Mouse (Mus musculus) mature B cell (primary cell): ENCODE results near the gene Cadps.

Experiments
- in situ Hi-C: fragments of 300-500 bp; cut with MboI; formaldehyde crosslinking; loops from 2 replicates; pipeline ENCODE4 v1.14.3; 2019

Cadps gene

DNA sequence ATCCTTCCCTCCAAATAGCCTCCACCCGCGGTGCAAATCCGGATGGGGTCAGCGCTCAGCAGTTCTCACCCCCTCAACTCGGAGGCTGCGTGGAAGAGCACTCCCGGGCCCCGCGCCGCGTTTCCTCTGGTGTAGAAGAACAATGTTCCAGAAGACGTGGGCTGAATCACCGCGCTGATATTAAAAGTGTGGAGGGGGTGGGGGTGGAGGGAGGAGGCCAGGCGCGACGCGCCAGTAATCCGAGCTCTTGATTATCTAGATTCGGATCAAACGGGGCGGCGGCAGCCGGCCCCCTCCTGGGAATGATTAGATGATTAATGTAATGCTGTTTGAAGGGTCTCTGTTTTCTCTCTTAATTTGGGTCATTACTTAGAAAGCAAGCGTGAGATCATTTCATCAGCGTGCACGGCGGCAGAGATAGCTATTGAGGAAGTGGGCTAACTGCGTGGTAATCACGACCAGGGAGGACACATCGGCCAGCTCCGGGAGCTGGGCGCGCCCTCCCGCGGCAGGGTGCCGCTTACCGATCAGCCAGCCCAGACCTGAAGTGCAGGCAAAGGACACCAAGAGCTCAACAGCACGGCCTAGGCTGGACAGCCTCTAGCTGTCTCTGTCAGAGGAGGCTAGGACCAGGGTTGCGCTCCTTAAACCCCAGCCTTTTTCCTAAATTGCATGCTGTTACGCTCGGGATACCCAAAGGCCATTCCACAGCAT, 481.6 kb downstream of the Cadps start:
- in situ Hi-C loops = no loop called here

DNA sequence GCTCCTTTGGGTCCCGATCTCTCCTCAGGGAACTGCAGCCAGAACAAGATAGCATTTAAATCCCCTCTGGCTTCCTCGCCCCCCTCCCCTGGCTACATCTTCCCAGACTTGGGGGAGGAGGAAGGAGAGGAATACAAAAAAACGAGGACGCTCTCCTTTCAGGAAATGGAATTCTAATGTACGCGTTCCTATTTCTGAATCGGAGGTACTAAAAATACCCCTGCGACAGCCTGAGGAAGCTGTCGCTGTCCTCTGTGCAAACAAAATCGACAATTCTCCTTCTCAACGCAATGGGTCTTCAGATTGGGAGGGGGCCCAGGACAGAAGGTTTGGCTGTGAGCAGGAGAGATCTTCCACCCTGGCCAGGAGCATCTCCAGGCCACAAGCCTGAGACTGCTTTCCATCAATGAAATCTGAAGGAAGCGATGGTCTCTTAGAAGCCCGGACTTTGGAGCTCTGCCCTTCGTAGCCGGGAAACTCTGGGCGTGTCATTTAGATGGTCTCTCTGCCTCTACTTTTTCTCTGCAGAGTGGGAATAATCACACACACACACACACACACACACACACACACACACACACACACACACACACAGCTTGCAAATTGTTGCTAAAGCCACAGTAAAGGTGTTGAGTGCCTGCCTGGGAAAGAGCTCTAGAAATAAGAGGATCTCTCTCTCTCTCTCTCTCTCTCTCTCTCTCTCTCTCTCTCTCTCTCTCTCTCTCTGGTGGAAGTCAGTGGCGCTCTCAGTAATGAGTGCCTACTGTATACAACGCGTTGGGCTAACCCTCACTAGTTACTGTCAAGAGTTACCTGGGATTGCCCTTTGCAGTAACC, 482.4 kb downstream of the Cadps start:
- in situ Hi-C loops = no loop called here

DNA sequence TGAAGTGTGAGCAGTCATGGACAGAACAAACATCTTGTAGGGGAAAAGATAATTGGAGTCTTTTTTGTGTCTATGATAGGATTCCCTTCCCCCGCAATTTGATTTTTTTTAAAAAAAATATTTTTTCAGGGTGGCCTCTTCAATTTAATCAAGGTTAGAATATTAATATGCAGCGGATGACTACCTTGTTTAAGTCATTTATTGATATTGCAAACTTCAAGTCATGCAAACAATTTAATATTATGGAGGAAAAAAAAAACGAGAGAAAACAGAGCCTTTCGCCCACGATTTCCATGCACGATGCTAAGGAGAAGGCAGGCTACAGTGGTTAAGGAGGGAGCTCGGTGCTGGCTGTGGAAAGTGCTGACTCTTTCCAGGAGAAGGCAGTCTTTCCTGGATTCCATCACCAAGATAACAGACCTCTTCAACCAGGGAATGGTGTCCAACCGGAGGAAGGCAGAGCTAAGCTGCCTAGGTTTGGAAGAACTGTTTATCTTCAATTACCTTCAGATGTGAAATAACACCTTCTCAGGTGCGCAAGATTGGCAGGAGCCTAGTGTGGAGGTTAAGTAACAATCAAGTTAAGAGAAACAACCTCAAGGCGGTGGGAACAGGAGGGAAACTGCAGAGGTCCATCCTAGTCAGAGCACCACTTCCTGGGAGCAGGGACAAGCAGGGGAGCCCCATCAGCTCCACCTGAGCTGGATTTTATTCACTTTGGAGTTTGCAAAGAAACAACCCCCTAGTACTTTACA, 483.9 kb downstream of the Cadps start:
- in situ Hi-C loops = no loop called here

DNA sequence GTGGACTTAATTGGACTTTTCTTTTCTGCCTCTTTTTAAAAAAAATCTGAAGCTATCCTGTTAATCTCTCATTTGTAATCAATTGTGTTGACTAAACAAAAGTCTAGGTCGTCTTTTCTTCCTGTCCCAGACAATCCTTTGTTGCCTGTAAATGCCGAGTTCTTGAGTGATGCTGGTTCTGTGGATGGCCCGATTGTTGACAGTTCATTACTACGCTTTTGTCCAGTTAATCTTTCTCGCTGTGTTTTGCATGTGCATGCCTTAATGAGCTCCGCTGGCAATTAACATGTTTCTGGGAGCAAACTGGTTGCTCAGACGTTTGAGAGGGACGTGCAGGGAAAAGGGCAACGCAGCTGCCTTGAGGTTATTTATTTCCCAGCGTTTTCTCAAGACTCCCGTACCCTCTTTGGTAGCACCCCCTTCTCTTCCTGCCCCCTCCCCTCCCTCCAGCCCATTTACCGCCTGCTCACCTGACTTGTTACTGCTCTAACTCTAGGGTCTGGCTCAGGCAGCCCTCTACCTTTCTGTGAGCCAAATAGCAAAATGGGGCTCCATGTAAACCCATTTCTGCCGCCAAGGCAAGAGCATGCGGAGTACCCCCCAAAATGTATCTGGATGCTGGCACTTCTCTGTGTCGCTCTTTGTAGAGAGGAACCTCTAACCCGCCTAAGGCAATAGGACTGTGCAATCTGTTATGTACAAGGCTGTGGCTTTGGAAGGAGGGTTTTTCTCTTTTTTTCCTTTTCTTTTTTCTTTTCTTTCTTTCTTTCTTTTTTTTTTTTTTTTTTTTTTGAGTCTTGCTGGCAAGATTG, 484.7 kb downstream of the Cadps start:
- in situ Hi-C loops = no loop called here

DNA sequence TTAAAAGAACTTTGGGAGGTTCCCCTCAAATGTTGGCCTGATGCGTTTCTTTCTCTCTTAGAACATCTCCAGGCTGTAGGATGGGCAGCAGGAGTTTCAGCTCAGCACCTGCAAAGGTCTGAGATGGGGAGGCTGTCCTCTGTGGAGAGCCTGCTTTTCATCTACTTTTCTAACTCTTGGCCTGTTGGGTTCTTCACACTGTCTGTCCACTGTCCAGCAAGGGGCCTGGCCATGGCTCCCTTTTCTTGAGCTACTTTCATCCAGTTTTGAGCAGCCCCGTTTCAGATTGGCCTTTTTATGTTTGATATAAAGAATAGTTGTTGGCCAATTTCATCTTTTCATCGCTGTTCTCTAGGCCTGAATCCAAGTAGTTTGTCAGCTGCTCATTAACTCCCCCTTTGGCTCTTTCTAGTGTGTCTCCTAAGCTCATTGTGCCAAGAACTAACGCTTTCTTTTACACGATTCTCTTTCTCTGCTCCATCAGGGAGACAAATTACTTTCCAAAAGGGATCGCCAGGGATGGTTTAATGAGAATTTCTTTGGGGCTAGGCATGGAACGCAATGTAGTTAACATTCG, 485.4 kb downstream of the Cadps start:
- in situ Hi-C loops = no loop called here

DNA sequence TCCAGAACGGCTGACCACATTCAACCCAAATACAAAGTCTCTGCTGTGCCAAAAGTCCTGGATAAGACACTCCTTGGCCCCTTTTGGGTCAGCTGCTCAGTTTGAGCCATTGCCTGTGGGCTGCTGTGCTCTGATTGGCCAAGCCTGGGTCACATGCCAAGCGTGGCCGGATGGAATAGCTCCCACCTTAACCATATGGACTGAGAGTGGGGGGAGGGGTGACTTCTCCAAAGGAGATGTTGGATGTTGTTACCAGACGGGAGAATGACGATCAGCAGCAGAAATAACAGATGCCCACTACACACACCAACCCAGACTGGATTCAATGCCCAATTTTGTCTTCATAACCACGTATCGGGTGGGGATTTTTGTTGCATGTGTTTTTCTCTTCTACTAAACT, 488.0 kb downstream of the Cadps start:
- in situ Hi-C loops = no loop called here

DNA sequence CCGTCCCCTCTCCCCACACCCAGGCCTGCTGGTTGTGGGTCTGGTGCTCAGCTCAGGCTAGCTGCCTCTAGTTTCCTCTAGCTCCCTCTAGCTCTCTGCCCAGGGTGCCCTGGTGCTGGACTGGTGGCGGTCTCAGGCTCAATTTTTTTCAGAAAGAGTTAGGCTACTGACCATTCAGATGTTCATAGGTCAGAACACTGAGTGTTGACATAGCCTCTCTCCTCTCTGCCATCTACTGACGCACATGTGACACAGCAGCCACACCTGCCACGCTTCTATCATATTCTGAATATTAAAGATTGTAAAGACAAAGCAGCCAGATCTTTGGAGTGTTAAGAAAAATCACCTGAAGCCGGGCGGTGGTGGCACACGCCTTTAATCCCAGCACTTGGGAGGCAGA, 489.3 kb downstream of the Cadps start:
- in situ Hi-C loops = no loop called here
